Mouse (Mus musculus) heart, postnatal 0 days (tissue): ENCODE measurements around the gene Slc26a8. TPM values are rescaled to one million over a fixed set of nuclear protein-coding genes. Genes with fewer than 3 reads are reported as not detected.

Source experiments
- ATAC-seq: fragments of 200-750 bp; cut with Nextera tagmentation; 2 replicates; pipeline ENCODE4 v1.8.0; 2017; ENCODE audit warnings: low read depth, moderate number of reproducible peaks, moderate library complexity; ENCODE audit not compliant: insufficient read depth
- DNase-seq: peaks from one replicate; pipeline ENCODE4 v3.0.0-alpha.2; 2016; ENCODE audit warnings: low spot score
- H3K27ac ChIP-seq: fragments of 300-500 bp; sonication (generic); 2 replicates; pipeline ENCODE4 v1.5.1; 2014; ENCODE audit warnings: low read depth, mild to moderate bottlenecking
- H3K27me3 ChIP-seq: fragments of 300-500 bp; sonication (generic); 2 replicates; pipeline ENCODE4 v1.6.1; 2014; ENCODE audit warnings: low read length, mixed read lengths; ENCODE audit not compliant: control insufficient read depth, insufficient read depth
- H3K36me3 ChIP-seq: fragments of 300-500 bp; sonication (generic); replicated peaks from 2 replicates; pipeline ENCODE4 v1.6.1; 2014; ENCODE audit warnings: low read length, mixed read lengths; ENCODE audit not compliant: control insufficient read depth, insufficient read depth
- H3K4me1 ChIP-seq: fragments of 300-500 bp; sonication (generic); 2 replicates; pipeline ENCODE4 v1.6.1; 2014; ENCODE audit warnings: antibody characterized with exemption; ENCODE audit not compliant: control insufficient read depth, insufficient read depth
- H3K4me2 ChIP-seq: fragments of 300-500 bp; sonication (generic); 2 replicates; pipeline ENCODE4 v1.6.1; 2014; ENCODE audit warnings: low read depth, mild to moderate bottlenecking, low read length, moderate library complexity
- H3K4me3 ChIP-seq: fragments of 300-500 bp; sonication (generic); 2 replicates; pipeline ENCODE4 v1.5.1; 2014; ENCODE audit warnings: low read depth, low read length
- H3K9ac ChIP-seq: fragments of 300-500 bp; sonication (generic); replicated peaks from 2 replicates; pipeline ENCODE4 v1.6.1; 2014; ENCODE audit warnings: low read depth, low read length, mixed read lengths
- H3K9me3 ChIP-seq: fragments of 300-500 bp; sonication (generic); replicated peaks from 2 replicates; pipeline ENCODE4 v1.6.1; 2016; ENCODE audit warnings: low read length; ENCODE audit not compliant: control insufficient read depth
- CTCF ChIP-seq: IDR thresholded peaks from 2 replicates; pipeline ENCODE4 v1.5.1; 2016; ENCODE audit warnings: antibody characterized with exemption, control low read depth, low read depth
- EP300 ChIP-seq: IDR thresholded peaks from 2 replicates; pipeline ENCODE4 v1.6.1; 2016; ENCODE audit warnings: antibody characterized with exemption, low read depth
- WGBS: fragments of 180-500 bp; shearing (Covaris S2); extraction: QIAGEN DNeasy Blood & Tissue Kit; methylation state at CpG from one replicate; pipeline ENCODE4 v1.1.7; 2014; 5-methylcytosine and 5-hydroxymethylcytosine counted together
- polyA plus RNA-seq: library from polyadenylated mRNA; unstranded; fragments of >200 nt; fragmentation: Nextera tagmentation; extraction: Ambion mirVana; gene quantifications from 2 replicates; pipeline ENCODE4 v1.2.1, GENCODE M21; 2015
- total RNA-seq: library from RNA; depleted of rRNA; stranded (reverse); fragments of >200 nt; gene quantifications from 2 replicates; pipeline ENCODE4 v1.2.3, GENCODE M21; 2014; ENCODE audit warnings: low replicate concordance

Slc26a8 gene
- total and polyA plus RNA-seq, 2 experiments from 2014 or later = 0.36 TPM; not detected in 1

DNA sequence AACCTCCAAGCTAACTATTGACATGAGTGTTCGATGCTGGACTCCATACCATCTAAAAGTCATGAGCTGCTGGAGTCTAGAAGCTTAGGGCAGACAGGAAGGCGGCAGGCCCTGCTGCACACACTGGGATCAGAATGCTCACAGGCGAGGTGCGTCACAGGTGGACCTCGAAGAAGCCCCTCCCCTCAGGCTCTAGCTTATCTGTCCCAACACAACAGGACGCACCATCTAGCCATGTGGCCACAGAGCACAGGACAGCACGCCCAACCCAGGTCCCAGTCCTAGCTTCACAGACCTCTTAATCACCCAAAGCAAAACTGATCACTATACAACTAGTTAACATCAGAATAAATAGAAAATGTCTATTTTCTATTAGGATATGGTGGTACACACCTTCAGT lies 71.9 kb downstream of the Slc26a8 start:
- Histone ChIP-seq H3K27me3 (no peaks in the 10 kb centered on the region), H3K4me2 (no peak overlapping the region), H3K27ac (no peak overlapping the region), H3K9me3 (no peaks in the 10 kb centered on the region), H3K9ac (no peak overlapping the region), H3K4me1 (peaks cover 12% of the 10 kb centered on the region), H3K36me3 (no peaks in the 10 kb centered on the region; the same call in 1 of the 2 replicates), H3K4me3 (no peak overlapping the region)
- DNase-seq (no peak), ATAC-seq (no peak)
- 79% methylated on average over 7 of the region's 7 CpGs for WGBS
- no peak for TF ChIP-seq CTCF
- TF ChIP-seq EP300 = no peak

DNA sequence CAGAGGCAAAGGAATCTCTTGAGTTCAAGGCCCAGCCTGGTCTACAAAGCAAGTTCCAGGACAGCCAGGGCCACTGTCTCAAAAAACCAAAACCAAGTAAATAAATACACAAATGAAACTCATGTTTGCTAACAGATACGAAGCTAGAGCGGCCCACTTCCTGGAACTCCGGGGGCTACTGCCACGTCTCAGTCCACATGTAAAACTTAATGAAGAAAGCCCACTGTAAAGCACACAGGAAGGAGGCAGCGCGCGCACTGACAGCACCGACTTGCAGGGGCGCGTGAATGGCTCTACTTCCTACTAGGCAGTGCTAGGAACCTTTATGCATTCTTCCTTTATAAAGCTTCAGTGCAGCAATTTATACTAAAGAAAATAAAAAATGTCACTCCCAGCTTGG lies 72.4 kb downstream of the Slc26a8 start:
- Histone ChIP-seq H3K4me3 (no peak overlapping the region), H3K9ac (no peak overlapping the region), H3K9me3 (no peaks in the 10 kb centered on the region), H3K27ac (no peak overlapping the region), H3K27me3 (no peaks in the 10 kb centered on the region), H3K4me2 (no peak overlapping the region), H3K4me1 (peaks cover 10% of the 10 kb centered on the region), H3K36me3 (no peaks in the 10 kb centered on the region; the same call in 1 of the 2 replicates)
- WGBS = 78% methylated on average over 10 of the region's 10 CpGs
- TF ChIP-seq EP300 (no peak), CTCF (no peak)
- ATAC-seq (no peak), DNase-seq (no peak)

DNA sequence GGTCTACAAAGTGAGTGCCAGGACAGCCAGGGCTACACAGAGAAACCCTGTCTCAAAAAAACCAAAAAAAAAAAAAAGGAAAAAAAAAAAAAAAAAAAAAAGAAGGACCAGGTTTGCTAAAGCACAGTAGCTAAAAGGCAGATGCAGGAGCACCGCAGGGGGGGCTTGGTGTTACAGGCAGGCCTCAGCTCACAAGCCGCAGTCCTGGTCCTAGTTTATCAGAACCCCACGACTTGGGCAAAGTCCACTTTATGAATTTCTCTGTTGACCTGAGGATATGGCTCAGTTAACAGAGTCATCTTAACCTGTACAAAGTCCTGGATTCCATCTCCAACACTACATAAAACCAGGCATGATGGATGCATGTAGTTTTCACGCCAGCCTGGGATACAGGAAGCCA lies 74.7 kb downstream of the Slc26a8 start:
- TF ChIP-seq CTCF (no peak), EP300 (no peak)
- no peak overlapping the region for H3K4me2 ChIP-seq
- H3K27me3 ChIP-seq = no peaks in the 10 kb centered on the region
- DNase-seq (no peak), ATAC-seq (no peak)
- no peaks in the 10 kb centered on the region for H3K4me1 ChIP-seq
- no peak overlapping the region for H3K27ac ChIP-seq
- 90% methylated on average over 4 of the region's 4 CpGs for WGBS
- no peaks in the 10 kb centered on the region; the same call in 1 of the 2 replicates for H3K36me3 ChIP-seq
- no peak overlapping the region for H3K9ac ChIP-seq
- no peak overlapping the region for H3K4me3 ChIP-seq
- H3K9me3 ChIP-seq = no peaks in the 10 kb centered on the region

DNA sequence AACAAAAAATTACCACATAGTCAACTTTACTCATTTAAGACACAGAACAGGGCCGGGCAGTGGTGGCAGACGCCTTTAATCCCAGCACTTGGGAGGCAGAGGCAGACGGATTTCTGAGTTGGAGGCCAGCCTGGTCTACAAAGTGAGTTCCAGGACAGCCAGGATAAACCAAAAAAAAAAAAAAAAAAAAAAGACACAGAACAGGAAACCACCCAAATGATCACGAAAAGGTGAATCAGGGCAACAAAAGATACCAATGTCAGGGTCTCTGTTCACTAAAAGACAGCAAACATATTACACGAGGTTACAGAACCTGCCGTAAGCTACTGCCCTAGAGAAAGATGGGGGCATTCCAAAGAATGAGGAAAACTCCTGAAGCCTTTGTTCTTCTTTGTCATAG lies 76.9 kb downstream of the Slc26a8 start:
- Histone ChIP-seq H3K36me3 (peaks cover 6% of the 10 kb centered on the region), H3K27me3 (no peaks in the 10 kb centered on the region), H3K4me1 (no peaks in the 10 kb centered on the region), H3K9ac (no peak overlapping the region), H3K9me3 (no peaks in the 10 kb centered on the region), H3K27ac (no peak overlapping the region), H3K4me3 (no peak overlapping the region), H3K4me2 (no peak overlapping the region)
- ATAC-seq = no peak
- DNase-seq = no peak
- WGBS = 74% methylated on average over 6 of the region's 6 CpGs
- TF ChIP-seq CTCF = no peak
- no peak for TF ChIP-seq EP300

DNA sequence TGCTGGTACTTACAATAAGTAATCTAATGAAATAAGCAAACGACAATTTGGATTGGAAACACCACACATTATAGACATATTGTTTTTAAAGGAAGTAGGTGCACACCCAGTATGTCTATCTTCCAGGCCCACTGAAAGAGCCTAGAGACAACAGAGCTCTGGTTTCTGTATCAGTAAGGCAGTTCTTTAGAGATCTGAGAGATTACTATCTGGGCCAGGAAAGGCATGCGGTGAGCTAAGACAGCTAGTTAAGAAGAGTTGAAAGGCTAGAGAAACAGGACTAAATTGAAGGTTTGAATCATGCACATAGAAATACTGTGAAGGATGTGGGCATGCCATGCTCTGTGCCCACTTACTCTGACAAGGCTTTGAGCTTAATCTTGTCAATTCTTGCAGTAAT lies 77.4 kb downstream of the Slc26a8 start:
- Histone ChIP-seq H3K9me3 (no peaks in the 10 kb centered on the region), H3K4me2 (no peak overlapping the region), H3K27ac (no peak overlapping the region; the same call in 1 of the 2 replicates), H3K4me3 (no peak overlapping the region), H3K27me3 (no peaks in the 10 kb centered on the region), H3K9ac (no peak overlapping the region), H3K4me1 (no peaks in the 10 kb centered on the region), H3K36me3 (peaks cover 11% of the 10 kb centered on the region)
- ATAC-seq (no peak), DNase-seq (no peak)
- 51% methylated on average over 2 of the region's 2 CpGs for WGBS
- no peak for TF ChIP-seq CTCF
- no peak for TF ChIP-seq EP300

DNA sequence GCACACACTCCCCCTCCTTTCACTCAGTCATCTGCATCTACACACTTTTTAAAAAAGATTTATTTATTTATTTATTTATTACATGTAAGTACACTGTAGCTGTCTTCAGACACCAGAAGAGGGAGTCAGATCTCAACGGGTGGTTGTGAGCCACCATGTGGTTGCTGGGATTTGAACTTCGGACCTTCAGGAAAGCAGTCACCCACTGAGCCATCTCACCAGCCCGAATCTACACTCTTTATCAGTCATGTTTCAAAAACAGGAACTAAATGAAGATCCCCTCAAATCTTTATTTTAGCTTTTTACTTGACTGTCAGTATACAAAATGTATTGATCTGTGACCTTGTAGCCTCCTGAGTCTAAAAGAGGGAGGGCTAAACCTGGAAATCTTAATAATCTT lies 80.5 kb downstream of the Slc26a8 start:
- 69% methylated on average over 3 of the region's 3 CpGs for WGBS
- no peaks in the 10 kb centered on the region for H3K27me3 ChIP-seq
- no peaks in the 10 kb centered on the region for H3K9me3 ChIP-seq
- DNase-seq (no peak), ATAC-seq (no peak)
- H3K4me2 ChIP-seq = no peak overlapping the region
- H3K4me1 ChIP-seq = no peaks in the 10 kb centered on the region
- TF ChIP-seq CTCF (no peak), EP300 (no peak)
- peaks cover 30% of the 10 kb centered on the region for H3K36me3 ChIP-seq
- H3K4me3 ChIP-seq = no peak overlapping the region
- no peak overlapping the region for H3K27ac ChIP-seq
- no peak overlapping the region for H3K9ac ChIP-seq
